Mouse (Mus musculus) CH12.LX (cell line): Measurements from ENCODE around the gene Trip4.

Experiments
- CTCF ChIP-seq, 2 experiments: IDR thresholded peaks in 1 of 2; conservative IDR thresholded peaks in 1 of 2; 2 replicates each; pipeline ENCODE4 v1.5.1; 2011 to 2012; ENCODE audit warnings: low read depth in 2 of 2, low read length in 2 of 2, improper control_type of control experiment in 1 of 2, inconsistent platforms in 1 of 2, mild to moderate bottlenecking in 1 of 2, moderate library complexity in 1 of 2
- MXI1 ChIP-seq: IDR thresholded peaks from 2 replicates; pipeline ENCODE4 v1.6.1; 2011; ENCODE audit warnings: mild to moderate bottlenecking, low read depth, low read length, improper control_type of control experiment
- NELFE ChIP-seq: IDR thresholded peaks from 2 replicates; pipeline ENCODE4 v1.6.1; 2011; ENCODE audit warnings: low read depth, low read length, improper control_type of control experiment
- POLR2A ChIP-seq: IDR thresholded peaks from 2 replicates; pipeline ENCODE4 v1.6.1; 2011; ENCODE audit warnings: low read depth, mild to moderate bottlenecking, improper control_type of control experiment, low read length
- TBP ChIP-seq: conservative IDR thresholded peaks from 2 replicates; pipeline ENCODE4 v1.6.1; 2011; ENCODE audit warnings: low read depth, low read length, improper control_type of control experiment
- ZC3H11A ChIP-seq: IDR thresholded peaks from 2 replicates; pipeline ENCODE4 v1.6.1; 2012; ENCODE audit warnings: low read depth, mild to moderate bottlenecking, inconsistent platforms, low read length, improper control_type of control experiment

DNA sequence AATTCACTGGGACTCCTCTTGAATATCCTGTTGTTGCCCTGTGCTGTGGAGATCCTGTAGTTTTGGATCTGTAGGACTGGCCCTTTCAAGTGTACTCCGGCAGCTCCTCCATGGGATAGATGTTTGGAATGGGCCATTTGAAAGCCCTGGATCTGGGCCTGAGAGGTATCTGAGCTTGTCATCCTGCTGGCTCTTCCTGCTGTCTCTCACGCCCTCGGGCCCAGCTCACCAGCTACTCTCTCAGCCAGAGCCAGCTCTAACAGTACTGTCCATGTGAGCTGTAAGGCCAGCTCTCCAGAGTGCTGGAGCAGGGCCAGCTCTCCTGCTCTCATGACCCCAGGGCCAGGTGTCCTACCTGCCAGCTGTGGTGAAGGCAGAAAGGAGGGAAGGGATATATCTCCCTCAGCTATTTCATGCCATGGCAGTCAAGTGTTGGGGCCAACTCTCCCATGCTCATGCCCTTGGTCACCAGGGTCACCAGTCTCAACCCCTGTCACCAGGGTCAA lies 42.5 kb upstream of the Trip4 start:
- TF ChIP-seq TBP (no peak), POLR2A (no peak), NELFE (no peak), CTCF (conservative IDR thresholded peaks at IDR 0.05 in 1 of 2, IDR thresholded peaks at IDR 0.05 in 1 of 2; ENCODE audit: low read depth in 2 of 2, low read length in 2 of 2) (no peak), MXI1 (no peak), ZC3H11A (no peak)
